Mouse (Mus musculus) intestine, embryonic 15.5 days (tissue): ENCODE measurements around the gene Prss8. TPM values are rescaled to one million over a fixed set of nuclear protein-coding genes. Genes with fewer than 3 reads are reported as not detected.
A peak's percentile ranks its signal among the peaks of the same experiment; 100 is the strongest.
"Not testable (repeated sequence)": the region's sequence is repeated elsewhere in the genome, so short reads cannot be mapped to it uniquely, and the experiment has no call there.

Experiments
- ATAC-seq: fragments of 200-750 bp; cut with Nextera tagmentation; 2 replicates; pipeline ENCODE4 v1.8.0; 2017; ENCODE audit warnings: moderate TSS enrichment, moderate library complexity
- H3K27ac ChIP-seq: fragments of 300-500 bp; sonication (generic); 2 replicates; pipeline ENCODE4 v1.5.1; 2015; ENCODE audit warnings: mild to moderate bottlenecking, inconsistent platforms
- H3K27me3 ChIP-seq: fragments of 300-500 bp; sonication (generic); replicated peaks from 2 replicates; pipeline ENCODE4 v1.6.1; 2015; ENCODE audit warnings: inconsistent platforms
- H3K36me3 ChIP-seq: fragments of 300-500 bp; sonication (generic); 2 replicates; pipeline ENCODE4 v1.6.1; 2015; ENCODE audit warnings: inconsistent platforms
- H3K4me1 ChIP-seq: fragments of 300-500 bp; sonication (generic); replicated peaks from 2 replicates; pipeline ENCODE4 v1.6.1; 2015; ENCODE audit warnings: inconsistent platforms
- H3K4me2 ChIP-seq: fragments of 300-500 bp; sonication (generic); replicated peaks from 2 replicates; pipeline ENCODE4 v1.6.1; 2015; ENCODE audit warnings: mild to moderate bottlenecking, inconsistent platforms
- H3K4me3 ChIP-seq: fragments of 300-500 bp; sonication (generic); replicated peaks from 2 replicates; pipeline ENCODE4 v1.5.1; 2015; ENCODE audit warnings: inconsistent platforms
- H3K9ac ChIP-seq: fragments of 300-500 bp; sonication (generic); 2 replicates; pipeline ENCODE4 v1.6.1; 2015; ENCODE audit warnings: inconsistent platforms
- H3K9me3 ChIP-seq: fragments of 300-500 bp; sonication (generic); 2 replicates; pipeline ENCODE4 v1.6.1; 2016; ENCODE audit warnings: inconsistent platforms
- WGBS: fragments of 180-500 bp; shearing (Covaris S2); methylation state at CpG from one replicate; pipeline ENCODE4 v1.1.7; 2015; 5-methylcytosine and 5-hydroxymethylcytosine counted together
- polyA plus RNA-seq: library from polyadenylated mRNA; unstranded; fragments of >200 nt; fragmentation: Nextera tagmentation; extraction: Ambion mirVana; gene quantifications from 2 replicates; pipeline ENCODE4 v1.2.1, GENCODE M21; 2015

Prss8 gene
- polyA plus RNA-seq, 1 experiment from 2014 or later, result 58.5 TPM

- peak within 1 kb of the TSS; percentile 92 for H3K9ac ChIP-seq
- peaks cover 31% of the 10 kb centered on the region for H3K36me3 ChIP-seq
- H3K4me2 ChIP-seq, result peak within 1 kb of the TSS; percentile 80
- WGBS, result 5% methylated on average over 38 of the region's 38 CpGs
- H3K27me3 ChIP-seq, result no peaks in the 10 kb centered on the region
- peak; percentile 86 for ATAC-seq
- no peaks in the 10 kb centered on the region for H3K9me3 ChIP-seq
- peaks cover 20% of the 10 kb centered on the region for H3K4me1 ChIP-seq
- H3K27ac ChIP-seq, result peak within 1 kb of the TSS; percentile 84
- H3K4me3 ChIP-seq, result peak within 1 kb of the TSS; percentile 77
These were observed 25.7 kb downstream of the Prss8 start, which contains the start of gene Bckdk for GRCm38 (mm10) chr7:127903971-127904796. Gene Bckdk, plus strand, starts transcription at chr7:127904082.

DNA sequence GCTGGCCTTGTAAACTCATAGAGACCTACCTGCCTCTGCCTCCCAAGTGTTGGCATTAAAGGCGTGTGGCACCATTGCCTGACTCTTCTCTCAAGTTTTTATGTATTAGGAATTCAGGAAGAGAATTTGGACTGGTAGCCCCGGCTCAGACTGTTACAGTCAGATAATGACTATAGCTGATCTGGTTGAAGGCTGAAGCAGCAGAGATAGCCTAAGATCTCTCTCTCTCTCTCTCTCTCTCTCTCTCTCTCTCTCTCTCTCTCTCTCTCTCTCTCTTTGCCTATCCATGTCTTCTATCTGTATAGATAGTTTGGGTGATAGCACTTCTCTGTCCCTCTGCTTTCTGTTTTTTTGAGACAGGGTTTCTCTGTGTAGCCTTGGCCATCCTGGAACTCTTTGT is 28.1 kb downstream of the Prss8 start:
- Histone ChIP-seq H3K27ac (no peak overlapping the region), H3K4me3 (no peak overlapping the region), H3K4me2 (no peak overlapping the region), H3K4me1 (peaks cover 20% of the 10 kb centered on the region), H3K9me3 (no peaks in the 10 kb centered on the region), H3K9ac (no peak overlapping the region), H3K36me3 (peaks cover 14% of the 10 kb centered on the region), H3K27me3 (no peaks in the 10 kb centered on the region)
- ATAC-seq, result no peak
- WGBS, result 78% methylated on average over 2 of the region's 2 CpGs

DNA sequence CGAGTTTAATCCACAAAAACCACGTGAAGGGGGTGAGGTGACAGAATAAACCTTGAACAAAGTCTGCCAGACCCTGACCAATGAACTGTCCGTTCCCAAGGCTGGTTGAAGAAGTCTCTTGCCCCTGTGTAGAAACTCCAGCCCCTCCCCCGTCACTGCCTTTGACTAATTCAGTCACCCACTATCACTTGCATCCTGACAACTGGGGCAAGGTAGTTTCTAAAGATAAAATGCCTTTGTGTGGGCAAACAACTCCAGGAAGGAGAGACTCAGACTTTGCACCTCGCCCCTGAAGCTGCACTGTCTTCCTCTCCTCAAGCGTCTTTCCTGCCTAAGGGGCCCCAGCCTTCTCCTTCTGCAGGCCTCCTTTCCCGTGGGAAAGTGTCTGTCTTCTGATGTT is 29.9 kb downstream of the Prss8 start:
- peak; percentile 42 for ATAC-seq
- Histone ChIP-seq H3K9me3 (no peaks in the 10 kb centered on the region), H3K4me1 (peaks cover 15% of the 10 kb centered on the region), H3K27ac (peak overlapping the region; percentile 90), H3K27me3 (no peaks in the 10 kb centered on the region), H3K9ac (no peak overlapping the region), H3K36me3 (no peaks in the 10 kb centered on the region), H3K4me3 (no peak overlapping the region), H3K4me2 (peak overlapping the region; percentile 41)
- WGBS, result 31% methylated on average over 7 of the region's 7 CpGs

DNA sequence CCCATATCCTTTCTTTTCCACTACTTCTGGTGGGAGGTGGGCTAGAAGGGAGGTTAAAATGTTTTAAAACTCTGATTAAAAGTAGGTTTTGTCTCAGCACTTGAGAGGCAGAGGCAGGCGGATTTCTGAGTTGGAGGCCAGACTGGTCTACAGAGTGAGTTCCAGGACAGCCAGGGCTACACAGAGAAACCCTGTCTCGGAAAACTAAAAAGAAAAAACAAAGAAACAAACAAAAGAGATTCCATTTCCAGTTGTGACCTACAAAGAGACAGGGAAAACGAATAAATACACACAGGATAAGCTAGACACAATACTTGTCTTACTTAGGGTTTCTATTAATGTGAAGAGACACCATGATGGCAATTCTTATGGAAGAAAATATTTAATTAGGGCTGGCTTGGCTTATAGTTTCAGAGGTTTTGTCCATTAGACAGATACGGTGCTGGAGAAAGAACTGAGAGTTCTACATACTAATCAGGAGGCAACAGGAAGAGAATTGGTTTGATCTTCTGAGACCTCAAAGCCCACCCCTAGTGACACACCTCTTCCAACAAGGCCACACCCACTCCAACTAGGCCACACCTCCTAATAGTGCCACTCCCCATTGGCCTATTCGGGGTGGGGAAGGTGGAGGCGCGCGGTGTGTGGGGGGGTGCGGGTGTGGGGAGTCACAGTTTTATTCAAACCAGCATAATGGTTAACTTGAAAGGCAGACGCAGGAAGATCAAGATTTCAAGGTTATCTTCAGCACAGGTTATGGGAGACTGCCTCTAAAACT is 31.5 kb downstream of the Prss8 start:
- 31% methylated on average over 10 of the region's 10 CpGs for WGBS
- Histone ChIP-seq H3K9ac (no peak overlapping the region), H3K27me3 (no peaks in the 10 kb centered on the region), H3K4me3 (no peak overlapping the region), H3K36me3 (no peaks in the 10 kb centered on the region), H3K4me1 (peaks cover 15% of the 10 kb centered on the region), H3K4me2 (peak overlapping the region; percentile 41; the same call in 1 of the 2 replicates), H3K9me3 (no peaks in the 10 kb centered on the region), H3K27ac (peak overlapping the region; percentile 90)
- ATAC-seq, result 0 out of 2 replicates have a peak, but pooled peaks have one; percentile 26

GRCm38 (mm10) chr7:127897542-127897941 is 32.4 kb downstream of the Prss8 start:
- H3K36me3 ChIP-seq, result peaks cover 4% of the 10 kb centered on the region; the same call in 1 of the 2 replicates
- WGBS, result 84% methylated on average over 7 of the region's 7 CpGs
- H3K4me2 ChIP-seq, result no peak overlapping the region
- H3K27me3 ChIP-seq, result no peaks in the 10 kb centered on the region
- ATAC-seq, result no peak
- H3K9me3 ChIP-seq, result no peaks in the 10 kb centered on the region
- no peak overlapping the region for H3K27ac ChIP-seq
- no peak overlapping the region for H3K4me3 ChIP-seq
- no peak overlapping the region for H3K9ac ChIP-seq
- peaks cover 15% of the 10 kb centered on the region for H3K4me1 ChIP-seq

DNA sequence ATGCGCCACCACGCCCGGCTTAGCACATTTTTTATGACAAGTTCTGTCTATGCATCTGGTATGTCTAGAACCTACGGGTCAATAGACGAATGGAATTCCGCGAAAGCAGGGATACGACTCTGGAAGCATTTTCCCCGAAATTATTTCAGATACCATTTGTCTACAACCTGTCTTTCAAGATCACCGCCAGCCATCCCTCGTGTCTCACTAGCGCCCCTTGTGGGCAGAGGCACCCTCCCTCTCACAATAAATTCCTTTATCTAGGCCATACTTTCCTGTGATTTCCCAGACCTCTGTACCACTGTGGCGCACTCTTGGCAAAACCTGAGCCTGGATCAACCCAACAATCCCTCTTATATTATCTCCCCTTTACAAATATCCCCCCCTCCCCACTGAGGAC is 33.5 kb downstream of the Prss8 start:
- H3K4me3 ChIP-seq, result no peak overlapping the region
- peaks cover 4% of the 10 kb centered on the region; the same call in 1 of the 2 replicates for H3K36me3 ChIP-seq
- no peak overlapping the region for H3K4me2 ChIP-seq
- ATAC-seq, result no peak
- H3K4me1 ChIP-seq, result peaks cover 15% of the 10 kb centered on the region
- no peak overlapping the region for H3K27ac ChIP-seq
- no peaks in the 10 kb centered on the region for H3K9me3 ChIP-seq
- H3K27me3 ChIP-seq, result no peaks in the 10 kb centered on the region
- 66% methylated on average over 13 of the region's 13 CpGs for WGBS
- H3K9ac ChIP-seq, result no peak overlapping the region

DNA sequence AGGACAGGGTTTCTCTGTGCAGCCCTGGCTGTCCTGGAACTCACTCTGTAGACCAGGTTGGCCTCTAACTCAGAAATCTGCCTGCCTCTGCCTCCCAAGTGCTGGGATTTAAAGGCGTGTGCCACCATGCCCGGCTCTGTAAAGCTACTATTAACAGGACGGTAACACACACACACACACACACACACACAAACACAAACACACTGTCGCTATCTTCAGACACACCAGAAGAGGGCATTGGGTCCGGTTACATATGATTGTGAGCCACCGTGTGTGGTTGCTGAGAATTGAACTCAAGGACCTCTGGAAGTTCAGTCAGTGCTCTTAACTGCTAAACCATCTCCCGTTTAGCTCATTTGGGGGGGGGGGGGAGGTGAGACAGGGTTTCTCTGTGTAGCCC is 34.0 kb downstream of the Prss8 start:
- 0 out of 2 replicates have a peak, but pooled peaks have one; percentile 0 for ATAC-seq

DNA sequence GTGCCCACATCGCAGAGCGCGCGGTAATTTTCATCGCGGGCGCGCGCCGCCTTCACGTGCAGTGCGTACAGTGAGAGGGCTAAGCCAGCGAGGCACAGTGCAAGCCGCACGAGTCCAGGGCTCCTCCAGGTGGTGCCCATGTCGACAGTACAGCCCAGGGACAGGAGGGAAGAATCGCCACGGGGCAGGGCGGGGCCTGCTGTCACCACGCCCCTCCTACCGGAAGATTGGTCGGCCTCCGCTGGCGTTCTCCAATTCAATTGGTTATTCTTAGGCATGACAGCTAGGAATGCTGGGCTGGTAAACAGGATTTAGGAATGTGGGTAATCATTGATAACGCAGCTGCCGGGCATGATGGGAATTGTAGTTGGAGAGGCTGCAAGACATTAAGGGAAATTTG is 34.5 kb downstream of the Prss8 start, which contains the start of the genes Gm21974 and Vkorc1:
Gene Gm21974, minus strand, starts transcription at position 13 of the 400 bp plus-strand sequence.
Gene Vkorc1, minus strand, starts transcription at position 176 of the 400 bp plus-strand sequence.
- Histone ChIP-seq H3K4me1 (peaks cover 15% of the 10 kb centered on the region), H3K9me3 (no peaks in the 10 kb centered on the region), H3K9ac (peak within 1 kb of the TSS; percentile 68), H3K27me3 (no peaks in the 10 kb centered on the region), H3K4me3 (peak within 1 kb of the TSS; percentile 64), H3K4me2 (peak within 1 kb of the TSS; percentile 88), H3K36me3 (peaks cover 4% of the 10 kb centered on the region; the same call in 1 of the 2 replicates), H3K27ac (peak within 1 kb of the TSS; percentile 87)
- under 1% methylated on average over 26 of the region's 26 CpGs for whole genome bisulfite sequencing
- peak; percentile 94 for ATAC-seq

More for the DNA sequence above, 34.0 kb downstream of the Prss8 start:
- not testable (repeated sequence) for H3K9ac ChIP-seq, H3K27me3 ChIP-seq, H3K9me3 ChIP-seq, H3K36me3 ChIP-seq, H3K4me3 ChIP-seq
- H3K4me2 ChIP-seq, result peak overlapping the region; percentile 88; the same call in 1 of the 2 replicates
- 0 out of 2 replicates have a peak overlapping the region, but pooled peaks have one; percentile 24 for H3K27ac ChIP-seq
- WGBS, result 67% methylated on average over 7 of the region's 7 CpGs
- H3K4me1 ChIP-seq, result peaks cover 15% of the 10 kb centered on the region

DNA sequence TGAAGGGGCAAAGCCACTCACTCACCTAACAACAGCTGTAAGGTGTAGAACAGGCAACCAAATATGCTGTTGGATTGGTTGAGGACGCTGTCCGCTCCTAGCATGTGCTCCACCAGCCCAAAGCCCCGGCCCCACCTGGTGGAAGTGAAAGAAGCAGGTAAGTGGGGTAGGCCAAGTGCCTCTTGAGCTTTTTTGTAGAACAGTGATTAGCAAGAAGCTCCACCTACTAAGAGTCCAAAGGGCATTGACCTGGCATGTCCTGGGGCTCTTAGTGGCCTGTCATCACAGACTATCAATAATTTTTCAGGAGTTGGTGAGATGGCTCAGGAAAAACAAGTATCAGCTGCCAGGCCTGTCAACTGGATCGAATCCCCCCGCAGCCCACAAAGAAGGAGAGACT is 35.4 kb downstream of the Prss8 start:
- H3K9ac ChIP-seq, result peak overlapping the region; percentile 68

GRCm38 (mm10) chr7:127890798-127891197 is 39.1 kb downstream of the Prss8 start, which contains the start of gene Prss53:
Gene Prss53, minus strand, starts transcription at chr7:127890970.
- Histone ChIP-seq H3K9ac (no peak within 1 kb of the TSS), H3K4me3 (no peak within 1 kb of the TSS), H3K27ac (no peak within 1 kb of the TSS), H3K4me2 (no peak within 1 kb of the TSS), H3K9me3 (no peaks in the 10 kb centered on the region), H3K4me1 (peaks cover 8% of the 10 kb centered on the region), H3K27me3 (no peaks in the 10 kb centered on the region), H3K36me3 (peaks cover 11% of the 10 kb centered on the region)
- WGBS, result 25% methylated on average over 4 of the region's 4 CpGs
- peak; percentile 28 for ATAC-seq

More for the DNA sequence above, 35.4 kb downstream of the Prss8 start:
- Histone ChIP-seq H3K4me1 (peaks cover 12% of the 10 kb centered on the region), H3K27me3 (no peaks in the 10 kb centered on the region), H3K36me3 (peaks cover 4% of the 10 kb centered on the region; the same call in 1 of the 2 replicates), H3K27ac (peak overlapping the region; percentile 87), H3K4me3 (peak overlapping the region; percentile 64), H3K9me3 (no peaks in the 10 kb centered on the region), H3K4me2 (peak overlapping the region; percentile 88)
- ATAC-seq, result no peak
- 62% methylated on average over 5 of the region's 5 CpGs for WGBS

- no peak for ATAC-seq
- Histone ChIP-seq H3K9ac (no peak overlapping the region), H3K4me2 (no peak overlapping the region), H3K36me3 (peaks cover 26% of the 10 kb centered on the region), H3K4me1 (peaks cover 12% of the 10 kb centered on the region), H3K4me3 (no peak overlapping the region), H3K9me3 (no peaks in the 10 kb centered on the region), H3K27ac (no peak overlapping the region), H3K27me3 (no peaks in the 10 kb centered on the region)
- 79% methylated on average over 3 of the region's 3 CpGs for WGBS
These were observed 41.1 kb downstream of the Prss8 start for GRCm38 (mm10) chr7:127888821-127889220.

DNA sequence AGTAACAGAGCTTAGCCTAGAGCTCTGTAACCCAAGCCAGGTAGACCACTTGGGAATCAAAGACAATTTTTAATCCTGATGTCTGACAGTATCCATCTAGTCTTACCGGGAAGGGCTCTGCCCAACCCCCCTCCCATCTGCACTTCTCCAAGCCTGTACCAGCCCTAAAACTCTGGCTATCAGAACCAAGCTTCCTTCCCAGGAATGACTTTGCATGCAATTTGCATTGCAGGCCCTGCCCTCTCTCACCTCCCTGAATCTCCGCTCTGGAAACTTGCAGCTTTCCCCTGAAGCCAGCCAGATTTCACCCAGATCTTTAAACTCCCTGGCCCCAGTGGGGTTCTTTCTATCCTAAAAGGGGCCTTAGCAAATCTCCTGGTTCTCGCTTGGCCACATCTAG is 42.1 kb downstream of the Prss8 start:
- no peak for ATAC-seq
- peaks cover 35% of the 10 kb centered on the region for H3K36me3 ChIP-seq
- no peaks in the 10 kb centered on the region for H3K27me3 ChIP-seq
- H3K27ac ChIP-seq, result no peak overlapping the region
- no peak overlapping the region for H3K9ac ChIP-seq
- H3K4me1 ChIP-seq, result peaks cover 21% of the 10 kb centered on the region
- no peak overlapping the region for H3K4me3 ChIP-seq
- 83% methylated on average over 3 of the region's 3 CpGs for WGBS
- H3K4me2 ChIP-seq, result no peak overlapping the region
- H3K9me3 ChIP-seq, result no peaks in the 10 kb centered on the region
